Mouse (Mus musculus) hindbrain, embryonic 10.5 days (tissue): ENCODE results near the gene Gm20403. TPM values are rescaled to one million over a fixed set of nuclear protein-coding genes. Genes with fewer than 3 reads are reported as not detected.
"Not testable (repeated sequence)": the region's sequence is repeated elsewhere in the genome, so short reads cannot be mapped to it uniquely, and the experiment has no call there.

Experiments
- DNase-seq: peaks from one replicate; pipeline ENCODE4 v3.0.0-alpha.2; 2017; ENCODE audit warnings: low spot score
- H3K27ac ChIP-seq: fragments of 300-500 bp; sonication (generic); 2 replicates; pipeline ENCODE4 v1.5.1; 2016; ENCODE audit warnings: mild to moderate bottlenecking, moderate library complexity
- H3K27me3 ChIP-seq: fragments of 300-500 bp; sonication (generic); 2 replicates; pipeline ENCODE4 v1.6.1; 2016; ENCODE audit warnings: mild to moderate bottlenecking; ENCODE audit not compliant: poor library complexity, insufficient read depth, severe bottlenecking
- H3K36me3 ChIP-seq: fragments of 300-500 bp; sonication (generic); 2 replicates; pipeline ENCODE4 v1.6.1; 2016; ENCODE audit warnings: mild to moderate bottlenecking, moderate library complexity
- H3K4me1 ChIP-seq: fragments of 300-500 bp; sonication (generic); replicated peaks from 2 replicates; pipeline ENCODE4 v1.6.1; 2016; ENCODE audit warnings: mild to moderate bottlenecking
- H3K4me3 ChIP-seq: fragments of 300-500 bp; sonication (generic); 2 replicates; pipeline ENCODE4 v1.5.1; 2016; ENCODE audit warnings: mild to moderate bottlenecking, moderate library complexity
- H3K9me3 ChIP-seq: fragments of 300-500 bp; sonication (generic); 2 replicates; pipeline ENCODE4 v1.6.1; 2016; ENCODE audit warnings: mild to moderate bottlenecking, moderate library complexity
- WGBS: fragments of 180-500 bp; shearing (Covaris S2); methylation state at CpG from one replicate; pipeline ENCODE4 v1.1.7; 2016; 5-methylcytosine and 5-hydroxymethylcytosine counted together
- polyA plus RNA-seq: library from polyadenylated mRNA; unstranded; fragments of >200 nt; fragmentation: Nextera tagmentation; extraction: Ambion mirVana; gene quantifications from 2 replicates; pipeline ENCODE4 v1.2.1, GENCODE M21; 2016

The Gm20403 gene
- polyA plus RNA-seq, 1 experiment from 2014 or later = not detected

DNA sequence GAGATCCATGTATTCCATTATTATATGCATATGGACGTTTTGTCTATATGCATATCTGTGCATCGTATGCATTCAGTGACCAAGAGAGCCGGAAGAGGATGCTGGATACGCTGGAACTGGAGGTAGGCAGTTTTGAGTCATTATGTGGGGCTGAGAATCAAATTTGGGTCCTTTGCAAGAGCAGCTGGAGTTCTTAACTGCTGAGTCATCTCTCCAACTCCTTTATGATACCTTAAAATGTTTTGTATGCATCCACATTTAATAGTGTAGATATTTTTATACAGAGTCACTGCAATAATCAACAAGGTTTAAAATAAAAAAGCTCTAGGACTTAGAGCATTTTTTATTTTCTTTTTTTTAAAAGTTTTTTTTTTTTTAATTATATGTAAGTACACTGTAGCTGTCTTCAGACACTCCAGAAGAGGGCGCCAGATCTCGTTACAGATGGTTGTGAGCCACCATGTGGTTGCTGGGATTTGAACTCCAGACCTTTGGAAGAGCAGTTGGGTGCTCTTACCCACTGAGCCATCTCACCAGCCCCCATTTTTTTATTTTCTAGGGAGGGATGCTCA lies 43.7 kb downstream of the Gm20403 start:
- not testable (repeated sequence) for DNase-seq, H3K4me3 ChIP-seq, H3K27me3 ChIP-seq, H3K4me1 ChIP-seq, H3K27ac ChIP-seq, H3K9me3 ChIP-seq
- H3K36me3 ChIP-seq = peaks cover 73% of the 10 kb centered on the region
- WGBS = 90% methylated on average over 6 of the region's 6 CpGs

DNA sequence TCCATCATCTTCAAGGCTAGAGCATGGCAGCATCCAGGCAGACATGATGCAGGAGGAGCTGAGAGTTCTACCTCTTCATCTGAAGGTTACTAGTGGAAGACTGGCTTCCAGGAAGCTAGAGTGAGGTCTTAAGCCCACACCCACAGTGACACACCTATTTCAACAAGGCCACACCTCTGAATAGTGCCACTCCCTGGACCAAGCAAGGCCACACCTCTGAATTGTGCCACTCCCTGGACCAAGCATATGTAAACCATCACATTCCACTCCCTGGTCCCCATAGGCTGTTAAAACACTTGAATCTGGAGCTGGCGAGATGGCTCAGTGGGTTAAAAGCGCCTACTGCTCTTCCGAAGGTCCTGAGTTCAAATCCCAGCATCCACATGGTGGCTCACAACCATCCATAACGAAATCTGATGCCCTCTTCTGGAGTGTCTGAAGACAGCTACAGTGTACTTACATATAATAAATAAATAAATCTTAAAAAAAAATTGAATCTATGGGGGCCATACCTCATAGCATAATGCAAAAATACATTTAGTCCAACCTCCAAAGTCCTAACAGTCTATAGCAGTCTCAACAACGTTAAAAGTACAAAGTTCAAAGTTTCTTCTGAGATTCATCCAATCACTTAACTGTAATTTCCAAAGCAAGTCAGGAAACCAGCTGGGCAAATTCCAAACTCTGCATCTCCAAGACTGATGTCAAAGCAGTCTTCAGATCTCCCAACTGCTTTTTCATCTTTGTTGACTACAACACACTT lies 48.6 kb downstream of the Gm20403 start:
- not testable (repeated sequence) for DNase-seq, H3K4me1 ChIP-seq, H3K4me3 ChIP-seq, H3K9me3 ChIP-seq, H3K27ac ChIP-seq, H3K27me3 ChIP-seq
- peaks cover 89% of the 10 kb centered on the region for H3K36me3 ChIP-seq
- 95% methylated on average over 5 of the region's 5 CpGs for WGBS

Other genes with a start within 250 kb of the Gm20403 start
- 182 and 191 TPM in 2 replicates for gene Snx6, start 190.8 kb downstream of the Gm20403 start, polyA plus RNA-seq
- 182 and 204 TPM in 2 replicates for gene Cfl2, start 123.7 kb downstream of the Gm20403 start, polyA plus RNA-seq
- 26.3 and 33.8 TPM in 2 replicates for gene Baz1a, start 27.8 kb upstream of the Gm20403 start, polyA plus RNA-seq
- gene 2700097O09Rik, start 93.6 kb upstream of the Gm20403 start, polyA plus RNA-seq = 40.7 and 41.9 TPM in 2 replicates
- gene Srp54a, start 93.7 kb upstream of the Gm20403 start, polyA plus RNA-seq = 98.3 and 136 TPM in 2 replicates
- gene Fam177a, start 137.9 kb upstream of the Gm20403 start, polyA plus RNA-seq = 10.3 and 12.7 TPM in 2 replicates
- gene Srp54b, start 168.6 kb upstream of the Gm20403 start, polyA plus RNA-seq = 36.5 and 38.5 TPM in 2 replicates
- gene 1700047I17Rik2, start 213.1 kb upstream of the Gm20403 start, polyA plus RNA-seq = 1.4 and 5.8 TPM in 2 replicates
- 43.3 and 46.4 TPM in 2 replicates for gene Srp54c, start 243.6 kb upstream of the Gm20403 start, polyA plus RNA-seq